ENCODE assay signal across 16 mouse cellular contexts in genomic region chr1:102825056-102825455, GRCm38 (mm10).
DNase-seq lines count a peak whose midpoint lies in the region; ATAC-seq and TF ChIP-seq lines count a peak whose summit lies in the region.
"Had no signal": no experiment of that assay in that cellular context is flagged by ENCODE, and none has a peak within 500 bp of the region (broad histone marks: within the 10 kb centered on the region; RNA-seq: fewer than 3 reads in every experiment).

No protein-coding gene starts in this region.

- no peak overlapping the region for H3K4me3 ChIP-seq in hindbrain, embryonic 10.5 days
- no peak overlapping the region for H3K4me3 ChIP-seq in hindbrain, embryonic 14.5 days (replicated peaks; ENCODE audit: low read length)
- no peak overlapping the region for H3K4me3 ChIP-seq in midbrain, embryonic 14.5 days (replicated peaks; ENCODE audit: low read depth, low read length)
- H3K4me3 ChIP-seq in midbrain, embryonic 10.5 days, result no peak overlapping the region
- H3K4me3 ChIP-seq in intestine, embryonic 16.5 days (ENCODE audit: low read length), result no peak overlapping the region

- H3K27me3 ChIP-seq in hindbrain, embryonic 10.5 days (ENCODE audit: insufficient read depth, poor library complexity, severe bottlenecking), result no peaks in the 10 kb centered on the region
- H3K27me3 ChIP-seq in hindbrain, embryonic 14.5 days (ENCODE audit: control insufficient read depth, insufficient read depth, low read length), result no peaks in the 10 kb centered on the region
- H3K27me3 ChIP-seq in midbrain, embryonic 14.5 days (ENCODE audit: control insufficient read depth, insufficient read depth, low read length), result no peaks in the 10 kb centered on the region
- no peaks in the 10 kb centered on the region for H3K27me3 ChIP-seq in midbrain, embryonic 10.5 days (ENCODE audit: low read depth, poor library complexity, severe bottlenecking)
- H3K27me3 ChIP-seq in intestine, embryonic 16.5 days (replicated peaks; ENCODE audit: control insufficient read depth, insufficient read depth, low read length), result no peaks in the 10 kb centered on the region

- no peak overlapping the region for H3K9ac ChIP-seq in hindbrain, embryonic 14.5 days
- no peak overlapping the region for H3K9ac ChIP-seq in midbrain, embryonic 14.5 days (replicated peaks; ENCODE audit: low read length)
- H3K9ac ChIP-seq in intestine, embryonic 16.5 days (ENCODE audit: low read depth, low read length), result no peak overlapping the region
- H3K9ac ChIP-seq: liver, embryonic 14.5 days had no signal

- no peaks in the 10 kb centered on the region for H3K4me1 ChIP-seq in hindbrain, embryonic 10.5 days (replicated peaks)
- no peaks in the 10 kb centered on the region for H3K4me1 ChIP-seq in hindbrain, embryonic 14.5 days (replicated peaks; ENCODE audit: control insufficient read depth, insufficient read depth, low read length)
- H3K4me1 ChIP-seq in midbrain, embryonic 14.5 days (ENCODE audit: control insufficient read depth, insufficient read depth, low read length), result no peaks in the 10 kb centered on the region
- H3K4me1 ChIP-seq in midbrain, embryonic 10.5 days, result no peaks in the 10 kb centered on the region
- H3K4me1 ChIP-seq in intestine, embryonic 16.5 days (ENCODE audit: control insufficient read depth, insufficient read depth, low read length), result no peaks in the 10 kb centered on the region

- no peaks in the 10 kb centered on the region for H3K9me3 ChIP-seq in hindbrain, embryonic 10.5 days
- no peaks in the 10 kb centered on the region for H3K9me3 ChIP-seq in hindbrain, embryonic 14.5 days (ENCODE audit: control insufficient read depth, low read length)
- no peaks in the 10 kb centered on the region for H3K9me3 ChIP-seq in midbrain, embryonic 14.5 days (ENCODE audit: control insufficient read depth, low read length)
- no peaks in the 10 kb centered on the region for H3K9me3 ChIP-seq in midbrain, embryonic 10.5 days (replicated peaks)
- H3K9me3 ChIP-seq in intestine, embryonic 16.5 days (ENCODE audit: control insufficient read depth, low read length), result no peaks in the 10 kb centered on the region

- no peaks in the 10 kb centered on the region for H3K36me3 ChIP-seq in hindbrain, embryonic 10.5 days
- H3K36me3 ChIP-seq in hindbrain, embryonic 14.5 days (replicated peaks; ENCODE audit: control insufficient read depth, insufficient read depth), result no peaks in the 10 kb centered on the region
- no peaks in the 10 kb centered on the region for H3K36me3 ChIP-seq in midbrain, embryonic 14.5 days (ENCODE audit: control insufficient read depth, insufficient read depth, low read length)
- no peaks in the 10 kb centered on the region for H3K36me3 ChIP-seq in midbrain, embryonic 10.5 days
- no peaks in the 10 kb centered on the region for H3K36me3 ChIP-seq in intestine, embryonic 16.5 days (ENCODE audit: control insufficient read depth, insufficient read depth, low read length)

- H3K27ac ChIP-seq in hindbrain, embryonic 10.5 days, result no peak overlapping the region
- H3K27ac ChIP-seq in hindbrain, embryonic 14.5 days, result no peak overlapping the region
- H3K27ac ChIP-seq in midbrain, embryonic 14.5 days (replicated peaks; ENCODE audit: low read depth, low read length), result no peak overlapping the region
- H3K27ac ChIP-seq in midbrain, embryonic 10.5 days (replicated peaks), result no peak overlapping the region
- H3K27ac ChIP-seq in intestine, embryonic 16.5 days (ENCODE audit: low read length), result no peak overlapping the region
- H3K27ac ChIP-seq: liver, embryonic 14.5 days had no signal

- no peak for TF ChIP-seq CTCF in brain, embryonic 14.5 days (IDR thresholded peaks at IDR 0.05; ENCODE audit: borderline replicate concordance, extremely low read depth, insufficient read depth, insufficient read length)

- no peak overlapping the region for H3K4me2 ChIP-seq in hindbrain, embryonic 14.5 days (replicated peaks)
- no peak overlapping the region for H3K4me2 ChIP-seq in midbrain, embryonic 14.5 days (ENCODE audit: low read length)
- no peak overlapping the region for H3K4me2 ChIP-seq in intestine, embryonic 16.5 days (ENCODE audit: low read depth, low read length)

- WGBS in hindbrain, embryonic 10.5 days, result 25% methylated on average over 9 of the region's 9 CpGs
- WGBS in hindbrain, embryonic 14.5 days, result 29% methylated on average over 9 of the region's 9 CpGs
- WGBS in midbrain, embryonic 14.5 days, result 25% methylated on average over 9 of the region's 9 CpGs
- WGBS in midbrain, embryonic 10.5 days, result 24% methylated on average over 9 of the region's 9 CpGs
- 19% methylated on average over 9 of the region's 9 CpGs for WGBS in intestine, embryonic 16.5 days

- peak; percentile 3 for DNase-seq in hindbrain, embryonic 10.5 days (ENCODE audit: low spot score)
- DNase-seq in hindbrain, embryonic 14.5 days (ENCODE audit: low spot score), result no peak
- DNase-seq in midbrain, embryonic 14.5 days, result peak; percentile 2
- DNase-seq in midbrain, embryonic 10.5 days (ENCODE audit: low spot score), result no peak
- peak; percentile 2 for DNase-seq in brain, embryonic 14.5 days (ENCODE audit: low read depth)
- DNase-seq in forelimb bud, embryonic 11.5 days (ENCODE audit: low read depth, low spot score), result peak; percentile 35
- no peak for DNase-seq in c-Kit-positive CD71-positive TER-119-positive erythroid progenitor cells, embryonic 14.5 days (ENCODE audit: low spot score)
- DNase-seq: adrenal gland, postnatal 36 days; B cell, adult 2 months; cerebellum, postnatal 25 days; kidney, postnatal 25 days; lung, postnatal 14 days; right cerebral cortex, postnatal 14 days had no signal

- no peak for ATAC-seq in hindbrain, embryonic 14.5 days (ENCODE audit: low FRiP score)
- no peak for ATAC-seq in midbrain, embryonic 14.5 days (ENCODE audit: low FRiP score, low TSS enrichment)
- ATAC-seq in intestine, embryonic 16.5 days, result no peak
- ATAC-seq: forebrain, embryonic 14.5 days had no signal

- no peak for TF ChIP-seq POLR2A in brain, embryonic 14.5 days (IDR thresholded peaks at IDR 0.05; ENCODE audit: borderline replicate concordance, extremely low read depth, insufficient read depth, insufficient read length, poor library complexity, severe bottlenecking)

Comparison
In these comparisons a context has a peak if more than half of its experiments do, and no peak if none do; other contexts are left out.
1. DNase-seq: peak in hindbrain, embryonic 10.5 days (single experiment), midbrain, embryonic 14.5 days (single experiment), brain, embryonic 14.5 days (single experiment) and forelimb bud, embryonic 11.5 days (single experiment); none in hindbrain, embryonic 14.5 days (single experiment), midbrain, embryonic 10.5 days (single experiment) and c-Kit-positive CD71-positive TER-119-positive erythroid progenitor cells, embryonic 14.5 days (single experiment).